Mouse (Mus musculus) liver, embryonic 11.5 days (tissue): ENCODE results near the gene Ankrd60. TPM values are rescaled to one million over a fixed set of nuclear protein-coding genes. Genes with fewer than 3 reads are reported as not detected.

ENCODE experiments used
- ATAC-seq: fragments of 200-750 bp; cut with Nextera tagmentation; replicated peaks from 2 replicates; pipeline ENCODE4 v1.8.0; 2017; ENCODE audit warnings: moderate number of reproducible peaks, mild to moderate bottlenecking, moderate TSS enrichment, moderate library complexity; ENCODE audit not compliant: low FRiP score
- DNase-seq: peaks from one replicate; pipeline ENCODE4 v3.0.0-alpha.2; 2017; ENCODE audit warnings: low spot score
- H3K27ac ChIP-seq: fragments of 300-500 bp; sonication (generic); 2 replicates; pipeline ENCODE4 v1.5.1; 2014; ENCODE audit warnings: mild to moderate bottlenecking, low read depth, low read length, control low read depth
- H3K27me3 ChIP-seq: fragments of 300-500 bp; sonication (generic); replicated peaks from 2 replicates; pipeline ENCODE4 v1.6.1; 2014; ENCODE audit warnings: low read length, mixed read lengths; ENCODE audit not compliant: control insufficient read depth, insufficient read depth
- H3K36me3 ChIP-seq: fragments of 300-500 bp; sonication (generic); 2 replicates; pipeline ENCODE4 v1.6.1; 2014; ENCODE audit warnings: mild to moderate bottlenecking, low read length, moderate library complexity, mixed read lengths; ENCODE audit not compliant: control insufficient read depth, insufficient read depth
- H3K4me1 ChIP-seq: fragments of 300-500 bp; sonication (generic); replicated peaks from 2 replicates; pipeline ENCODE4 v1.6.1; 2014; ENCODE audit warnings: low read length, mixed read lengths; ENCODE audit not compliant: control insufficient read depth, insufficient read depth
- H3K4me2 ChIP-seq: fragments of 300-500 bp; sonication (generic); 2 replicates; pipeline ENCODE4 v1.6.1; 2014; ENCODE audit warnings: mild to moderate bottlenecking, control low read depth, moderate library complexity
- H3K4me3 ChIP-seq: fragments of 300-500 bp; sonication (generic); 2 replicates; pipeline ENCODE4 v1.5.1; 2014; ENCODE audit warnings: low read depth, low read length, control low read depth
- H3K9ac ChIP-seq: fragments of 300-500 bp; sonication (generic); 2 replicates; pipeline ENCODE4 v1.6.1; 2014; ENCODE audit warnings: low read depth, low read length, control low read depth
- H3K9me3 ChIP-seq: fragments of 300-500 bp; sonication (generic); 2 replicates; pipeline ENCODE4 v1.6.1; 2016; ENCODE audit warnings: low read length, inconsistent platforms, mixed read lengths; ENCODE audit not compliant: control insufficient read depth
- WGBS: fragments of 180-500 bp; shearing (Covaris S2); extraction: QIAGEN DNeasy Blood & Tissue Kit; methylation state at CpG from one replicate; pipeline ENCODE4 v1.1.7; 2014; 5-methylcytosine and 5-hydroxymethylcytosine counted together
- polyA plus RNA-seq: library from polyadenylated mRNA; unstranded; fragments of >200 nt; fragmentation: Nextera tagmentation; extraction: Ambion mirVana; gene quantifications from 2 replicates; pipeline ENCODE4 v1.2.1, GENCODE M21; 2014

Gene Ankrd60
- polyA plus RNA-seq, 1 experiment from 2014 or later = not detected

DNA sequence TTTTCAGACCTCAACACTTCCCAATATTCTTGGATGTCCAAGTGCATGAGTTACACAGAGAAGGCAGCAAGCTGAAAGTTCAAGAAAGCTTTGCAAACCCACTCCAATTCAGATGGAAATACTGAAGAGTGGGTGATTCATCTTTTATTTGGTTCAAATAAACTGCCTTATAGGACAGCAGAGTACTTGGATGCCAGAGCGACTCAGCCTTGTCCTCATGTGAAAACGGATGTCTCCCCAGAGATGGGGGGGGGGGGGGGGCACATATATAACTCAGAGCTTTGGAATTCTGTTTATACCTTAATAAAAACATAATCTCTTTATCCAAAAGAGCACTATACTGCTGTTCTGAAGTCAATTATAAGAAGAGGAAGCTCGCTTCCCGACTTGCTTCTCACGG, 9.2 kb upstream of the Ankrd60 start:
- peaks cover 11% of the 10 kb centered on the region for H3K4me1 ChIP-seq
- ATAC-seq (no peak), DNase-seq (no peak)
- peaks cover 2% of the 10 kb centered on the region; the same call in 1 of the 2 replicates for H3K9me3 ChIP-seq
- no peaks in the 10 kb centered on the region for H3K36me3 ChIP-seq
- H3K27me3 ChIP-seq = peaks cover 39% of the 10 kb centered on the region
- no peak overlapping the region for H3K4me2 ChIP-seq
- no peak overlapping the region for H3K9ac ChIP-seq
- H3K27ac ChIP-seq = no peak overlapping the region
- no peak overlapping the region for H3K4me3 ChIP-seq
- WGBS = 83% methylated on average over 5 of the region's 5 CpGs

- peaks cover 11% of the 10 kb centered on the region for H3K4me1 ChIP-seq
- DNase-seq (peak; percentile 82), ATAC-seq (peak; percentile 81)
- H3K4me2 ChIP-seq = peak overlapping the region; percentile 78
- 2% methylated on average over 68 of the region's 68 CpGs for WGBS
- 0 out of 2 replicates have a peak overlapping the region, but pooled peaks have one; percentile 26 for H3K9ac ChIP-seq
- H3K27me3 ChIP-seq = peaks cover 44% of the 10 kb centered on the region
- no peaks in the 10 kb centered on the region for H3K36me3 ChIP-seq
- H3K4me3 ChIP-seq = peak overlapping the region; percentile 42
- H3K27ac ChIP-seq = no peak overlapping the region; the same call in 1 of the 2 replicates
- H3K9me3 ChIP-seq = peaks cover 2% of the 10 kb centered on the region; the same call in 1 of the 2 replicates
These were observed 8.2 kb upstream of the Ankrd60 start for GRCm38 (mm10) chr2:173586118-173586968.

GRCm38 (mm10) chr2:173585387-173586117, 7.4 kb upstream of the Ankrd60 start:
- DNase-seq = peak; percentile 72
- Histone ChIP-seq H3K4me3 (peak overlapping the region; percentile 42), H3K27ac (no peak overlapping the region), H3K4me2 (peak overlapping the region; percentile 78), H3K9me3 (peaks cover 2% of the 10 kb centered on the region; the same call in 1 of the 2 replicates), H3K36me3 (no peaks in the 10 kb centered on the region), H3K27me3 (peaks cover 44% of the 10 kb centered on the region), H3K4me1 (peaks cover 11% of the 10 kb centered on the region), H3K9ac (0 out of 2 replicates have a peak overlapping the region, but pooled peaks have one; percentile 30)
- no peak for ATAC-seq
- WGBS = 1% methylated on average over 53 of the region's 54 CpGs

DNA sequence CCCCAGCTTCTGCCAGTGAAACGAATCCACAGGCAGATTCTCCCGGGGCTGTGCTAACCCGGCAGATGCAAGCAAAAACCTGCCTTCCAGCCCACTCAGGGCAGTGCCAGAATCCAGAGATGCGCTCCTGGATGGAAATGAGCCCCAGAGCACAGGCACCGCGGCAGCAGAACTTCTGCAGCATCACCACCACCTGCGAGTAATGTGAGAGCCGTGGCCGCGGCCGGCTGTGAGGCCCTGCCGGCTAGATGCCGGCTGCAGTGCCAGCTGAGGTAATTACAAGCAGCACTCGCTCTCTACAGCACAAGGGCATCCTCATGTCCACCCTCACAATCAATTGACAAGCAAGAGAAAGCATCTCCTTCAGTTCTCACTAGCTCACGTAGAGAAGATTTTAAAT, 6.2 kb upstream of the Ankrd60 start:
- DNase-seq = no peak
- ATAC-seq = no peak
- H3K36me3 ChIP-seq = no peaks in the 10 kb centered on the region
- H3K4me3 ChIP-seq = no peak overlapping the region
- peaks cover 48% of the 10 kb centered on the region for H3K27me3 ChIP-seq
- H3K9me3 ChIP-seq = peaks cover 2% of the 10 kb centered on the region; the same call in 1 of the 2 replicates
- H3K27ac ChIP-seq = no peak overlapping the region
- H3K9ac ChIP-seq = no peak overlapping the region
- H3K4me2 ChIP-seq = no peak overlapping the region
- H3K4me1 ChIP-seq = peaks cover 11% of the 10 kb centered on the region
- 42% methylated on average over 15 of the region's 15 CpGs for WGBS

DNA sequence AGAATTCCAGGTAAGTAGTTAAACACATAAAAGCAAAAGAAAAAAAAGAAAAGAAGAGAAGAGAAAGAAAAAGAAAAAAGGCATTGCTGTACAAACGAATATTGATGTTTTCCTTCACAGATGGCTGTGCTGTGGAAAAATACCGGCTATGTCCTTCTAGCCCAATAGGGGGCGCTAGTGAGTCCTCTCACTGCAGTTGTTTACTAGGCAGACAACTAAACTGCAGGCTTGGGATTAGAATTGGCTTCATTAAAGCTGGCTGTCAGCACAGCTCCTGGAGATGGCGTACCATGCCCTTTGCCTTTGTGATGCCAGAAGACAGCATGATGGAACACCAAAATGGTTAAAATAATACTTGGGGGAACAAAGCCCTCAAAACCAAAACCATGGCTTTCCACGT, 5.3 kb upstream of the Ankrd60 start:
- no peak overlapping the region for H3K4me3 ChIP-seq
- no peak for ATAC-seq
- no peak overlapping the region for H3K27ac ChIP-seq
- peaks cover 2% of the 10 kb centered on the region; the same call in 1 of the 2 replicates for H3K9me3 ChIP-seq
- H3K9ac ChIP-seq = no peak overlapping the region
- H3K27me3 ChIP-seq = peaks cover 50% of the 10 kb centered on the region
- 39% methylated on average over 5 of the region's 5 CpGs for WGBS
- no peaks in the 10 kb centered on the region for H3K36me3 ChIP-seq
- peaks cover 11% of the 10 kb centered on the region for H3K4me1 ChIP-seq
- no peak for DNase-seq
- H3K4me2 ChIP-seq = no peak overlapping the region

- Histone ChIP-seq H3K9me3 (peaks cover 2% of the 10 kb centered on the region; the same call in 1 of the 2 replicates), H3K27me3 (peaks cover 56% of the 10 kb centered on the region), H3K36me3 (no peaks in the 10 kb centered on the region), H3K4me1 (peaks cover 11% of the 10 kb centered on the region), H3K27ac (no peak overlapping the region), H3K4me3 (no peak overlapping the region), H3K4me2 (no peak overlapping the region), H3K9ac (no peak overlapping the region)
- DNase-seq (no peak), ATAC-seq (peak; percentile 72)
- 81% methylated on average over 3 of the region's 3 CpGs for WGBS
These were observed 4.7 kb upstream of the Ankrd60 start for GRCm38 (mm10) chr2:173582903-173583302.

DNA sequence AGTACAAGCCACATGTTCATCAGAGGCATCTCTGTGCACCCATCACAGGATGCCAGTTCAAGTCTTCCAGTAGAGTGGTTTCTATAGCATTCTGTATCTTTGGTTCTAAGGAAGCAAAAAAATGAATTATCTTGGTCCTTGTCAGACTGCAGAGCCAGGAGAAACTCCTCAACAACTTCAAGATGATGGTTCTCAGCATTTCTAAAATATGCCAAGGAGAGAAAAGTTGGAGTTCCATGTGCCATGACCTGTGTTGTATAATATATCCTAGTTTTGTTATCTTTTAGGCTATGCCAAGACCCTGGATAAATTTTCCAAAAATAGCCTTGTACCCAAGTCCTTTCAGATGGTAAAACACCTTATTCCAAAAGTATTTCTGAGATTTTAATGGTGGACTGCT, 2.9 kb upstream of the Ankrd60 start:
- Histone ChIP-seq H3K36me3 (no peaks in the 10 kb centered on the region), H3K27ac (no peak overlapping the region), H3K27me3 (peaks cover 69% of the 10 kb centered on the region), H3K4me1 (peaks cover 5% of the 10 kb centered on the region), H3K4me2 (no peak overlapping the region), H3K9me3 (no peaks in the 10 kb centered on the region), H3K4me3 (no peak overlapping the region), H3K9ac (no peak overlapping the region)
- DNase-seq (no peak), ATAC-seq (no peak)

DNA sequence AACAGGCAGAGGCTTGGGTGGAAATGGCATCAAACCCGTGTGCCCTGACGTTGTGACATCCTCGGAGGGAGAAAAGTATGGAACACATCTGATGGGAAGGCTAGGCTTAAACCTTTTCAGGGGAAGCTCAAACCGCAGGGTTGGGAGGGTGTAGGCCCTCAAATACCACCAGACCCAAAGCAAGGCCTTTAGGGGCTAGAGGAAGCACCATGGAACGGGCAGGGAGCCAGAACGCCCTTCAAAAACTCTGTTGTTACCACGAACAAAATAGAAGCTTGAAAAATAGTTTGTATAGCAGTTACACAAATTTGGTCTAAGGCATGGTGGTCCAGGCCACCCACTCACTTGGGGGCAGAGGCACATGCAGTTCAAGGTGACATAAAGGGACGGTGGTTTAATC, 430 bp upstream of the Ankrd60 start:
- 28% methylated on average over 8 of the region's 8 CpGs for WGBS
- H3K9me3 ChIP-seq = no peaks in the 10 kb centered on the region
- H3K27me3 ChIP-seq = peaks cover 48% of the 10 kb centered on the region
- ATAC-seq (no peak), DNase-seq (no peak)
- H3K4me1 ChIP-seq = no peaks in the 10 kb centered on the region; the same call in 1 of the 2 replicates
- H3K4me2 ChIP-seq = peak overlapping the region; percentile 72
- no peak overlapping the region for H3K9ac ChIP-seq
- no peaks in the 10 kb centered on the region for H3K36me3 ChIP-seq
- H3K27ac ChIP-seq = no peak overlapping the region
- peak overlapping the region; percentile 46 for H3K4me3 ChIP-seq
